Mouse (Mus musculus): ENCODE results near the gene Prss12. TPM values are rescaled to one million over a fixed set of nuclear protein-coding genes. Genes with fewer than 3 reads are reported as not detected.
"Not testable (repeated sequence)": the region's sequence is repeated elsewhere in the genome, so short reads cannot be mapped to it uniquely, and the experiment has no call there.

Prss12 gene
- polyA plus RNA-seq, 1 experiment from 2014 or later: 5.8 TPM

DNA sequence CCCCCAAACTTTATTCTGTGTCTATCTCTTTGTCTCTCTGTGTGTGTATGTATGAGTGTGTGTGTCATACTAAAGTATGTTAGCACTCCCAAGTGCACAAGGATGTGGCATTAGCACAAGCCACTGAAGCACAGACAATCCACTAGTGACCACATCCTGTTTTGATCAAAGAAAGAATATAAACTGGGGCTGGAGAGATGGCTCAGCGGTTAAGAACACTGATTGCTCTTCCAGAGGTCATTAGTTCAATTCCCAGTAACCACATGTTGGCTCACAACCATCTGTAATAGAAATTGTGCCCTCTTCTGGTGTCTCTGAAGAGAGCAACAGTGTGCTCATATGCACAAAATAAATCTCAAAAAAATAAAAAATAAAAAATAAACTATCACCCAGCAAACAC lies 12.8 kb downstream of the Prss12 start:
- Histone ChIP-seq H3K36me3 (ENCODE audit: control insufficient read depth, insufficient read depth, low read length) (no peaks in the 10 kb centered on the region), H3K4me2 (ENCODE audit: low read depth, low read length) (no peak overlapping the region), H3K27ac (ENCODE audit: low read length) (no peak overlapping the region), H3K27me3 (replicated peaks; ENCODE audit: control insufficient read depth, insufficient read depth, low read length) (no peaks in the 10 kb centered on the region), H3K4me1 (ENCODE audit: control insufficient read depth, insufficient read depth, low read length) (no peaks in the 10 kb centered on the region), H3K9ac (ENCODE audit: low read depth, low read length) (no peak overlapping the region), H3K4me3 (ENCODE audit: low read length) (no peak overlapping the region), H3K9me3 (ENCODE audit: control insufficient read depth, low read length) (no peaks in the 10 kb centered on the region)
- no peak for ATAC-seq
- 43% methylated on average over 1 of the region's 1 CpGs for WGBS

DNA sequence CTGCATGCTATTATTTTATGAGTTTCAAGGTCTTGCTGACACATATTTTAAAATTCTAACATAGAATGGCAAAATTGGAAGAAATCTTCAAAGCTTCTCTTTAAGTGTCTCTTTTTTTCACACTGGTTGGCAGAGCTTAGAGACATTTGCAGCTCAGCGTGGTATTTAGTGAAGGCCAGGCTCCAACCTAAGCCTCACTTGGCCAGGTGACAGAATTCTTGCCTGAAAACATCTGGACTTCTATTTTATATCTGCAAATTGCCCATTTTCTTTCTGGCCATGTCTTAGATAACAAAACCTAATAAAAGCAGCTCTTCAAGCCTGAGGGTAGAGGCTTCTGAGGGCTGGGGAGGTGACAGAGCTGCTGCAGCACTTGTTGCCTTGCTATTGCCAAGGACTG lies 13.7 kb downstream of the Prss12 start:
- H3K4me2 ChIP-seq (ENCODE audit: low read depth, low read length): no peak overlapping the region
- no peak overlapping the region for H3K9ac ChIP-seq (ENCODE audit: low read depth, low read length)
- 78% methylated on average over 1 of the region's 1 CpGs for WGBS
- H3K9me3 ChIP-seq (ENCODE audit: control insufficient read depth, low read length): no peaks in the 10 kb centered on the region
- no peaks in the 10 kb centered on the region for H3K27me3 ChIP-seq (replicated peaks; ENCODE audit: control insufficient read depth, insufficient read depth, low read length)
- ATAC-seq: no peak
- no peak overlapping the region for H3K27ac ChIP-seq (ENCODE audit: low read length)
- H3K36me3 ChIP-seq (ENCODE audit: control insufficient read depth, insufficient read depth, low read length): no peaks in the 10 kb centered on the region
- no peaks in the 10 kb centered on the region for H3K4me1 ChIP-seq (ENCODE audit: control insufficient read depth, insufficient read depth, low read length)
- H3K4me3 ChIP-seq (ENCODE audit: low read length): no peak overlapping the region

DNA sequence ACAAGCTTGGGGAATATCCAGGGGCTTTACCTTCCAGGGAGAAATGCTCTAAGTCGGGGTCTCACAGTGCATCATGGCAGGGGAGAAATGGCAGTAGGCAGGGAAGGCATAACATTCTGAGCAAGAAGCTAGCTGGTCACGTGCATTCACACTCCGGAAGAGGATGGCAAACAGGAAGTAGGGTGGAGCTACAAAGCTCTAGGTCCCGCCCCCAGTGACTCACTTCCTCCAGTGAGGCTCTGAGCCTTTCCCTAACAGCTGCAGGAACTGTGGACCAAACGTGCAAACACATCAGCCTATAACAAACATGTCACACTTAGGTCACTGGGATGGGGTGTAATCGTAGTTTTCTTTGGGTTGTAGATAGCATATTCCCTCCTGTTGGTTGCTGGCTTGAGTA lies 15.6 kb downstream of the Prss12 start:
- Histone ChIP-seq H3K27me3 (replicated peaks; ENCODE audit: control insufficient read depth, insufficient read depth, low read length) (no peaks in the 10 kb centered on the region), H3K9ac (ENCODE audit: low read depth, low read length) (no peak overlapping the region), H3K4me3 (ENCODE audit: low read length) (no peak overlapping the region), H3K4me2 (ENCODE audit: low read depth, low read length) (no peak overlapping the region), H3K9me3 (ENCODE audit: control insufficient read depth, low read length) (no peaks in the 10 kb centered on the region), H3K4me1 (ENCODE audit: control insufficient read depth, insufficient read depth, low read length) (no peaks in the 10 kb centered on the region), H3K27ac (ENCODE audit: low read length) (no peak overlapping the region), H3K36me3 (ENCODE audit: control insufficient read depth, insufficient read depth, low read length) (no peaks in the 10 kb centered on the region)
- no peak for ATAC-seq
- 82% methylated on average over 6 of the region's 6 CpGs for WGBS

DNA sequence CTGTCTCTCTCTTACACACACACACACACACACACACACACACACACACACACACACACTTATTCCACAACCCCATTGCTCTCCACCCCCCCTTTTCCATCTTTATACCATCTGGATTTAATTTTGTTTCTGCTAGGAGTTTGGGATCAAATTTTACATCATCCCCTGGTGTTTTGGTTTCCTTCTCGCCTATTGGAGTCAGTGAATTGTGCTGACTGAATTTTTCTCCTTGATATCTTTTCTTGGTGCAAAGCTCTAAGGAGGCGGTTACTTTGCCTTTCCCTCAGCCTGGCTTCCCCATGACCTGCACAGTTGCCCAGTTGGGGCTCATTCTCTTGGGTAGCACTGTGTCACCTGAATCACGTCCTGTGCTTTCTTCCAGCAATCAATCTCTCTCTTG lies 30.1 kb downstream of the Prss12 start:
- Histone ChIP-seq H3K27ac (ENCODE audit: low read length) (no peak overlapping the region), H3K4me1 (ENCODE audit: control insufficient read depth, insufficient read depth, low read length) (no peaks in the 10 kb centered on the region)

DNA sequence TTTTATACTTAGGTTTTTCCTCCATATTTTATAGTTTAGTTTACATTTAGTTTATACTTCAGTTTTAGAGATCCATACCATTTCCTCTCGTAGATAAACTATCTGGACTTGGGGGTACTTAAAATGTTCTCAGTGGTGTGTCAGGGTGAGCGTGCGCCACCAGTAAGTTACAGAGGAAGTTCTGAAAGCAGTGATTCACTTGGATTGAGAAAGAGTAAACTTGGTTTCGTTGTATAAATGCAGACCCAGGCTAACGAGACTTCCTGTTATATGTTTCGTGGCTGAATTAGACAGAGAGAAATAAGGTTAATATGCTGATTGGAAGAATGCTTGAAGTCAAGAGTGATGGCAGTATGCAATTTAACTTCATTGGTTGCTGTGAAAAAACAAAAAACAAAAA lies 34.6 kb downstream of the Prss12 start:
- Histone ChIP-seq H3K4me2 (ENCODE audit: low read depth, low read length) (no peak overlapping the region), H3K27me3 (replicated peaks; ENCODE audit: control insufficient read depth, insufficient read depth, low read length) (no peaks in the 10 kb centered on the region), H3K36me3 (ENCODE audit: control insufficient read depth, insufficient read depth, low read length) (no peaks in the 10 kb centered on the region), H3K27ac (ENCODE audit: low read length) (no peak overlapping the region), H3K4me1 (ENCODE audit: control insufficient read depth, insufficient read depth, low read length) (no peaks in the 10 kb centered on the region), H3K9me3 (ENCODE audit: control insufficient read depth, low read length) (no peaks in the 10 kb centered on the region), H3K4me3 (ENCODE audit: low read length) (no peak overlapping the region), H3K9ac (ENCODE audit: low read depth, low read length) (no peak overlapping the region)
- no peak for ATAC-seq
- 53% methylated on average over 6 of the region's 6 CpGs for WGBS

More for the DNA sequence above, 30.1 kb downstream of the Prss12 start:
- Histone ChIP-seq H3K27me3 (replicated peaks; ENCODE audit: control insufficient read depth, insufficient read depth, low read length) (no peaks in the 10 kb centered on the region), H3K36me3 (ENCODE audit: control insufficient read depth, insufficient read depth, low read length) (no peaks in the 10 kb centered on the region), H3K4me3 (ENCODE audit: low read length) (no peak overlapping the region), H3K9me3 (ENCODE audit: control insufficient read depth, low read length) (no peaks in the 10 kb centered on the region), H3K4me2 (ENCODE audit: low read depth, low read length) (no peak overlapping the region), H3K9ac (ENCODE audit: low read depth, low read length) (no peak overlapping the region)
- no peak for ATAC-seq
- WGBS: 76% methylated on average over 3 of the region's 3 CpGs

DNA sequence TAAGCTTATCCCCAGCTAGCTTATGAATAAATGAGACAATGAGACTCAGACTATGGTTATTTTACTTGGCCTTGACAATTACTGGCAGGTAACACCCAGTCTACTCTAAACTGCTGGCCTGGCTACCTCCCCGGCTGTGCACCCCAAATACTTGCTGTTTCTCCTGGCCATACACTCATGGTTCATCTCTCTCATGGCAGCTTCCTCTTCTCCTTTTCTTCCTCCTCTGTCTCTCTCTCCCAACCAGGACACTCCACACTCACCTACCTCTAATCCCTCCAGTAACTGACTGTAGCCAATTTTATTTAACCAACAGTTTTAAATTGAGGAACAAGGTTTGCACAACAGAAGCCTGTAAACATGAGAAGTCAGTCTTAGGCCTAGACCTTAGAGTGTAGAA lies 45.1 kb downstream of the Prss12 start:
- no peak overlapping the region for H3K9ac ChIP-seq (ENCODE audit: low read depth, low read length)
- H3K9me3 ChIP-seq (ENCODE audit: control insufficient read depth, low read length): no peaks in the 10 kb centered on the region
- H3K27me3 ChIP-seq (replicated peaks; ENCODE audit: control insufficient read depth, insufficient read depth, low read length): no peaks in the 10 kb centered on the region
- H3K36me3 ChIP-seq (ENCODE audit: control insufficient read depth, insufficient read depth, low read length): no peaks in the 10 kb centered on the region
- no peak overlapping the region for H3K4me2 ChIP-seq (ENCODE audit: low read depth, low read length)
- no peak for ATAC-seq
- H3K27ac ChIP-seq (ENCODE audit: low read length): no peak overlapping the region
- H3K4me3 ChIP-seq (ENCODE audit: low read length): no peak overlapping the region
- H3K4me1 ChIP-seq (ENCODE audit: control insufficient read depth, insufficient read depth, low read length): no peaks in the 10 kb centered on the region
- WGBS: 82% methylated on average over 1 of the region's 1 CpGs

DNA sequence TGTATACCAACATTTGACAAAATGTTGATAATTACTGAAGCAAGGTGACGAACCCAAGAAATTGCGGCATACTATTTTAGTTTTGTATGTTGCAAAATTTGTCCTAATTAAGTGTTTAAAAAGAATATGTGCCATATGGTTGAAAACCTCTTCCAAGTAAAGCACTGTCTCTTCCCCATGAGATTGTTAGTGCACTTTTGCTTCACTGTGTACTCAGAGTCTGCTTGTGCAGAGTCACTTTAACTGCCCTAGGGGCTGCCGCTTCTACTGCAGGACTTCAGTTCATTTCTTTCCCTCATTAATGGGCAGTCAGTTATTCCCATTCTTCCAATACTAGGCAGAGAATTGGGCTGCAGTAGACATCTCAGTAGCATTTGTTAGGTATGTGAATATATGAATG lies 46.5 kb downstream of the Prss12 start:
- Histone ChIP-seq H3K36me3 (ENCODE audit: control insufficient read depth, insufficient read depth, low read length) (no peaks in the 10 kb centered on the region), H3K9me3 (ENCODE audit: control insufficient read depth, low read length) (no peaks in the 10 kb centered on the region), H3K4me1 (ENCODE audit: control insufficient read depth, insufficient read depth, low read length) (no peaks in the 10 kb centered on the region), H3K9ac (ENCODE audit: low read depth, low read length) (no peak overlapping the region), H3K4me2 (ENCODE audit: low read depth, low read length) (no peak overlapping the region), H3K27ac (ENCODE audit: low read length) (no peak overlapping the region), H3K4me3 (ENCODE audit: low read length) (no peak overlapping the region), H3K27me3 (replicated peaks; ENCODE audit: control insufficient read depth, insufficient read depth, low read length) (no peaks in the 10 kb centered on the region)
- no peak for ATAC-seq
- 91% methylated on average over 3 of the region's 3 CpGs for WGBS

DNA sequence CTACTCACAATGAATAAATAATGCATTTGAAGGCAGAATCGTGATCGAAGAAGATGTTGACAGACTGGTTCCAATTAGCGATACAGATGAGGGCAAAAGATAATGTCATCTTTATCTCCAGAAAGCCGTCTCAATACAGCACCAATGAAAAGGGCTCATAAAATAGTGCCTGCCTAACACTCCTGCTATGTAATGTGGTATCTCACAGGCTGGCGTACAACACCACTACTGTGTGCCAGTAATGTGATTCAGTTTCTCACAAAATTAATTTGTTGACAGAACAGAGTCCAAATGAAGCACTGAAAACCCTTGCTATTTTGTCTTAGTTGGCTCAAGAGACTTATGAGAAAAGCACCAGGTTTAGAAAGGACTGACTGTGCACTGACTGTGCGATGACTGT lies 48.4 kb downstream of the Prss12 start:
- no peak overlapping the region for H3K9ac ChIP-seq (ENCODE audit: low read depth, low read length)
- H3K4me3 ChIP-seq (ENCODE audit: low read length): no peak overlapping the region
- H3K4me2 ChIP-seq (ENCODE audit: low read depth, low read length): no peak overlapping the region
- H3K36me3 ChIP-seq (ENCODE audit: control insufficient read depth, insufficient read depth, low read length): no peaks in the 10 kb centered on the region
- no peaks in the 10 kb centered on the region for H3K9me3 ChIP-seq (ENCODE audit: control insufficient read depth, low read length)
- H3K27ac ChIP-seq (ENCODE audit: low read length): no peak overlapping the region
- no peaks in the 10 kb centered on the region for H3K4me1 ChIP-seq (ENCODE audit: control insufficient read depth, insufficient read depth, low read length)
- no peaks in the 10 kb centered on the region for H3K27me3 ChIP-seq (replicated peaks; ENCODE audit: control insufficient read depth, insufficient read depth, low read length)
- no peak for ATAC-seq
- WGBS: 76% methylated on average over 6 of the region's 6 CpGs

DNA sequence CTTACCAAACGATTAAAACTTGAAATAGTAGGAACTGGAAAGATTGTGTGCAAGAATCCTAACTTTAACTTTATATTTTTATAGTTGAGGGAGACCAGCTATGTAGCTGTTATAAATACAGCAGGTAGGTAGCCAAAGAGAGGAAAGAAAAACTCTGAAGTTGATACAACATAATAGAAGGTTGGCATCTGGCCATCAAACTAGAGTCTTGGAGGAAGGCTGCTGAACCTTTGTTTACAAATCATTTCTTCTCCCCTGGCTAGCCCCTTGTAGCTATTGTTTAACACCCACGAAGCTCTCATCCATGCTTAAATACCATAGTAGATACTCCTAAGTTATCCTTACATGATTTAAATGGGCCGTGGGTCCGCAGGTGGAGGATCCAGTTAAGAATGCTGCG lies 52.1 kb downstream of the Prss12 start:
- no peak overlapping the region for H3K27ac ChIP-seq (ENCODE audit: low read length)
- no peak overlapping the region for H3K4me3 ChIP-seq (ENCODE audit: low read length)
- 75% methylated on average over 5 of the region's 5 CpGs for WGBS
- no peak overlapping the region for H3K4me2 ChIP-seq (ENCODE audit: low read depth, low read length)
- no peaks in the 10 kb centered on the region for H3K27me3 ChIP-seq (replicated peaks; ENCODE audit: control insufficient read depth, insufficient read depth, low read length)
- no peaks in the 10 kb centered on the region for H3K4me1 ChIP-seq (ENCODE audit: control insufficient read depth, insufficient read depth, low read length)
- H3K9me3 ChIP-seq (ENCODE audit: control insufficient read depth, low read length): no peaks in the 10 kb centered on the region
- no peaks in the 10 kb centered on the region for H3K36me3 ChIP-seq (ENCODE audit: control insufficient read depth, insufficient read depth, low read length)
- ATAC-seq: no peak
- H3K9ac ChIP-seq (ENCODE audit: low read depth, low read length): no peak overlapping the region

DNA sequence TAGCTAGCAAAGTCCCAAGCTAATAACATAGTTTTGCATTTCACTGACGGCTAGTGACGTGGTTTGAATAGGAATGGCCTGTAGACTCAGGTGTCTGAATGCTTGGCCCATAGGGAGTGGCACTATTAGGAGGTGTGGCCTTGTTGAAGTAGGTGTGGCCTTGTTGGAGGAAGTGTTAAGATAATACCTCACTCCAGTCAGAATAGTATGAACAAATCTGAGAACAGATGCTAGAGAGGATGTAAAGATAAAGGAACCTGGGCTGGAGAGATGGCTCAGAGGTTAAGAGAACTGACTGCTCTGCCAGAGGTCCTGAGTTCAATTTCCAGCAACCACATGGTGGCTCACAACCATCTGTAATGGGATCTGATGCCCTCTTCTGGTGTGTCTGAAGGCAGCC lies 55.1 kb downstream of the Prss12 start:
- not testable (repeated sequence) for H3K9me3 ChIP-seq (ENCODE audit: control insufficient read depth, low read length); H3K4me3 ChIP-seq (ENCODE audit: low read length); H3K4me2 ChIP-seq (ENCODE audit: low read depth, low read length); H3K27me3 ChIP-seq (replicated peaks; ENCODE audit: control insufficient read depth, insufficient read depth, low read length); H3K4me1 ChIP-seq (ENCODE audit: control insufficient read depth, insufficient read depth, low read length); H3K9ac ChIP-seq (ENCODE audit: low read depth, low read length); H3K27ac ChIP-seq (ENCODE audit: low read length); H3K36me3 ChIP-seq (ENCODE audit: control insufficient read depth, insufficient read depth, low read length); ATAC-seq
- WGBS: 90% methylated on average over 2 of the region's 2 CpGs
